Mouse (Mus musculus) midbrain, postnatal 0 days (tissue): ENCODE measurements around the gene Epha1. TPM values are rescaled to one million over a fixed set of nuclear protein-coding genes. Genes with fewer than 3 reads are reported as not detected.

Experiments used
- ATAC-seq: fragments of 200-750 bp; cut with Nextera tagmentation; 2 replicates; pipeline ENCODE4 v1.8.0; 2017; ENCODE audit warnings: moderate number of reproducible peaks, mild to moderate bottlenecking, moderate TSS enrichment, moderate library complexity; ENCODE audit not compliant: low FRiP score
- DNase-seq: peaks from one replicate; pipeline ENCODE4 v3.0.0-alpha.2; 2015; ENCODE audit warnings: low spot score
- H3K27ac ChIP-seq: fragments of 300-500 bp; sonication (generic); 2 replicates; pipeline ENCODE4 v1.5.1; 2014; ENCODE audit warnings: low read depth, mild to moderate bottlenecking, low read length, mixed read lengths
- H3K27me3 ChIP-seq: fragments of 300-500 bp; sonication (generic); 2 replicates; pipeline ENCODE4 v1.6.1; 2014; ENCODE audit warnings: low read length, control low read depth, mixed read lengths; ENCODE audit not compliant: insufficient read depth
- H3K36me3 ChIP-seq: fragments of 300-500 bp; sonication (generic); 2 replicates; pipeline ENCODE4 v1.6.1; 2014; ENCODE audit warnings: low read length, control low read depth, mixed read lengths; ENCODE audit not compliant: insufficient read depth
- H3K4me1 ChIP-seq: fragments of 300-500 bp; sonication (generic); 2 replicates; pipeline ENCODE4 v1.6.1; 2014; ENCODE audit warnings: mild to moderate bottlenecking, control low read depth, antibody characterized with exemption, low read length, mixed read lengths; ENCODE audit not compliant: insufficient read depth
- H3K4me2 ChIP-seq: fragments of 300-500 bp; sonication (generic); 2 replicates; pipeline ENCODE4 v1.6.1; 2014; ENCODE audit warnings: low read depth, mild to moderate bottlenecking, low read length, mixed read lengths; ENCODE audit not compliant: poor library complexity, severe bottlenecking
- H3K4me3 ChIP-seq: fragments of 300-500 bp; sonication (generic); 2 replicates; pipeline ENCODE4 v1.5.1; 2014; ENCODE audit warnings: low read depth, mild to moderate bottlenecking, low read length, moderate library complexity
- H3K9ac ChIP-seq: fragments of 300-500 bp; sonication (generic); replicated peaks from 2 replicates; pipeline ENCODE4 v1.6.1; 2014; ENCODE audit warnings: mild to moderate bottlenecking, low read length, moderate library complexity, mixed read lengths; ENCODE audit not compliant: poor library complexity, severe bottlenecking
- H3K9me3 ChIP-seq: fragments of 300-500 bp; sonication (generic); 2 replicates; pipeline ENCODE4 v1.6.1; 2016; ENCODE audit warnings: low read length, control low read depth
- CTCF ChIP-seq: IDR thresholded peaks from 2 replicates; pipeline ENCODE4 v1.5.1; 2016; ENCODE audit warnings: antibody characterized with exemption, mild to moderate bottlenecking
- WGBS: fragments of 180-500 bp; shearing (Covaris S2); extraction: QIAGEN DNeasy Blood & Tissue Kit; methylation state at CpG from one replicate; pipeline ENCODE4 v1.1.7; 2014; 5-methylcytosine and 5-hydroxymethylcytosine counted together
- polyA plus RNA-seq: library from polyadenylated mRNA; unstranded; fragments of >200 nt; fragmentation: Nextera tagmentation; extraction: Ambion mirVana; gene quantifications from 2 replicates; pipeline ENCODE4 v1.2.1, GENCODE M21; 2015
- total RNA-seq: library from RNA; depleted of rRNA; stranded (reverse); fragments of >200 nt; gene quantifications from 2 replicates; pipeline ENCODE4 v1.2.3, GENCODE M21; 2014; rRNA removed

Gene Epha1
- total and polyA plus RNA-seq, 2 experiments from 2014 or later, result 0.58 to 0.71 TPM

- Histone ChIP-seq H3K9ac (no peak overlapping the region), H3K27me3 (no peaks in the 10 kb centered on the region), H3K4me3 (no peak overlapping the region), H3K9me3 (no peaks in the 10 kb centered on the region), H3K4me2 (no peak overlapping the region), H3K36me3 (peaks cover 21% of the 10 kb centered on the region), H3K4me1 (no peaks in the 10 kb centered on the region), H3K27ac (no peak overlapping the region)
- ATAC-seq (no peak), DNase-seq (no peak)
- WGBS, result 88% methylated on average over 4 of the region's 4 CpGs
- TF ChIP-seq CTCF, result no peak
Measured at GRCm38 (mm10) chr6:42318293-42318692, 54.8 kb downstream of the Epha1 start.

- 90% methylated on average over 2 of the region's 2 CpGs for WGBS
- peaks cover 19% of the 10 kb centered on the region; the same call in 1 of the 2 replicates for H3K36me3 ChIP-seq
Measured at GRCm38 (mm10) chr6:42310427-42311053, 62.5 kb downstream of the Epha1 start.

GRCm38 (mm10) chr6:42309816-42310378 lies 63.2 kb downstream of the Epha1 start:
- ATAC-seq (no peak), DNase-seq (no peak)
- Histone ChIP-seq H3K9ac (no peak overlapping the region), H3K4me1 (no peaks in the 10 kb centered on the region), H3K4me3 (no peak overlapping the region), H3K9me3 (no peaks in the 10 kb centered on the region), H3K36me3 (peaks cover 16% of the 10 kb centered on the region; the same call in 1 of the 2 replicates), H3K27ac (no peak overlapping the region), H3K4me2 (no peak overlapping the region), H3K27me3 (no peaks in the 10 kb centered on the region)
- 55% methylated on average over 8 of the region's 8 CpGs for WGBS
- peak; percentile 33; the same call in 1 of the 2 replicates for TF ChIP-seq CTCF

More at GRCm38 (mm10) chr6:42310427-42311053, 62.5 kb downstream of the Epha1 start:
- H3K9me3 ChIP-seq, result no peaks in the 10 kb centered on the region
- no peak overlapping the region for H3K9ac ChIP-seq
- no peak for TF ChIP-seq CTCF
- H3K4me1 ChIP-seq, result no peaks in the 10 kb centered on the region
- ATAC-seq (no peak), DNase-seq (no peak)
- no peak overlapping the region for H3K27ac ChIP-seq
- H3K4me3 ChIP-seq, result no peak overlapping the region
- no peaks in the 10 kb centered on the region for H3K27me3 ChIP-seq
- no peak overlapping the region for H3K4me2 ChIP-seq

Other genes with a start within 250 kb of the Epha1 start
- not detected in 2 replicates for gene Tas2r139, start 232.3 kb downstream of the Epha1 start, total RNA-seq
- not detected in 2 replicates for gene Tas2r139, start 232.3 kb downstream of the Epha1 start, polyA plus RNA-seq
- gene Tas2r144, start 157.9 kb downstream of the Epha1 start, total RNA-seq, result not detected in 2 replicates
- gene Tas2r144, start 157.9 kb downstream of the Epha1 start, polyA plus RNA-seq, result not detected in 2 replicates
- 5.4 and 9.0 TPM in 2 replicates for gene Gstk1, start 127.3 kb downstream of the Epha1 start, total RNA-seq
- 10.4 and 12.3 TPM in 2 replicates for gene Gstk1, start 127.3 kb downstream of the Epha1 start, polyA plus RNA-seq
- gene Tmem139, start 111.3 kb downstream of the Epha1 start, total RNA-seq, result not detected in 2 replicates
- 0.14 and 0.15 TPM in 2 replicates for gene Tmem139, start 111.3 kb downstream of the Epha1 start, polyA plus RNA-seq
- gene Casp2, start 108.3 kb downstream of the Epha1 start, total RNA-seq, result 42.6 and 50.7 TPM in 2 replicates
- gene Casp2, start 108.3 kb downstream of the Epha1 start, polyA plus RNA-seq, result 17.9 and 18.4 TPM in 2 replicates
- gene Clcn1, start 86.6 kb downstream of the Epha1 start, total RNA-seq, result 1.2 and 2.4 TPM in 2 replicates
- 1.0 and 1.3 TPM in 2 replicates for gene Clcn1, start 86.6 kb downstream of the Epha1 start, polyA plus RNA-seq
- 55.6 and 59.6 TPM in 2 replicates for gene Fam131b, start 48.6 kb downstream of the Epha1 start, total RNA-seq
- 5.6 and 6.0 TPM in 2 replicates for gene Fam131b, start 48.6 kb downstream of the Epha1 start, polyA plus RNA-seq
- 47.3 and 71.7 TPM in 2 replicates for gene Zyx, start 23.6 kb downstream of the Epha1 start, total RNA-seq
- gene Zyx, start 23.6 kb downstream of the Epha1 start, polyA plus RNA-seq, result 60.5 and 62.7 TPM in 2 replicates
- gene Tas2r143, start 27.0 kb upstream of the Epha1 start, total RNA-seq, result not detected in 2 replicates
- gene Tas2r143, start 27.0 kb upstream of the Epha1 start, polyA plus RNA-seq, result not detected in 2 replicates
- gene Tas2r135, start 32.2 kb upstream of the Epha1 start, total RNA-seq, result not detected in 2 replicates
- not detected in 2 replicates for gene Tas2r135, start 32.2 kb upstream of the Epha1 start, polyA plus RNA-seq
- gene Tas2r126, start 61.3 kb upstream of the Epha1 start, total RNA-seq, result not detected in 2 replicates
- not detected in 2 replicates for gene Tas2r126, start 61.3 kb upstream of the Epha1 start, polyA plus RNA-seq
- gene Olfr458, start 91.9 kb upstream of the Epha1 start, total RNA-seq, result not detected in 2 replicates
- gene Olfr458, start 91.9 kb upstream of the Epha1 start, polyA plus RNA-seq, result not detected in 2 replicates
- not detected in 2 replicates for gene Olfr457, start 103.1 kb upstream of the Epha1 start, total RNA-seq
- gene Olfr457, start 103.1 kb upstream of the Epha1 start, polyA plus RNA-seq, result not detected in 2 replicates
- not detected in 2 replicates for gene Olfr456, start 113.9 kb upstream of the Epha1 start, total RNA-seq
- gene Olfr456, start 113.9 kb upstream of the Epha1 start, polyA plus RNA-seq, result not detected in 2 replicates
- not detected in 2 replicates for gene Olfr455, start 174.3 kb upstream of the Epha1 start, total RNA-seq
- gene Olfr455, start 174.3 kb upstream of the Epha1 start, polyA plus RNA-seq, result not detected in 2 replicates
- not detected in 2 replicates for gene Tcaf3, start 224.4 kb upstream of the Epha1 start, total RNA-seq
- not detected in 2 replicates for gene Tcaf3, start 224.4 kb upstream of the Epha1 start, polyA plus RNA-seq